Mouse (Mus musculus): Measurements from ENCODE around the gene Kit.

Kit gene

GRCm38 (mm10) chr5:75705421-75705820 is 130.7 kb downstream of the Kit start:
- no peak for DNase-seq (ENCODE audit: extremely low read depth, low read depth)

Measured in MEL-GATA-1-ER (cell line).